Mouse (Mus musculus) intestine, embryonic 14.5 days (tissue): ENCODE measurements around the gene Cst11. TPM values are rescaled to one million over a fixed set of nuclear protein-coding genes. Genes with fewer than 3 reads are reported as not detected.

Experiments
- ATAC-seq: fragments of 200-750 bp; cut with Nextera tagmentation; replicated peaks from 2 replicates; pipeline ENCODE4 v1.8.0; 2017; ENCODE audit warnings: low read depth, moderate number of reproducible peaks, moderate TSS enrichment, moderate library complexity; ENCODE audit not compliant: low FRiP score, low TSS enrichment
- DNase-seq: peaks from one replicate; pipeline ENCODE4 v3.0.0-alpha.2; 2018; ENCODE audit warnings: low spot score
- H3K27ac ChIP-seq: fragments of 300-500 bp; sonication (generic); 2 replicates; pipeline ENCODE4 v1.5.1; 2014; ENCODE audit warnings: low read depth, mild to moderate bottlenecking, control low read depth
- H3K27me3 ChIP-seq: fragments of 300-500 bp; sonication (generic); replicated peaks from 2 replicates; pipeline ENCODE4 v1.6.1; 2014; ENCODE audit warnings: low read length, control low read depth; ENCODE audit not compliant: control insufficient read depth, insufficient read depth
- H3K36me3 ChIP-seq: fragments of 300-500 bp; sonication (generic); 2 replicates; pipeline ENCODE4 v1.6.1; 2014; ENCODE audit warnings: low read length, control low read depth; ENCODE audit not compliant: control insufficient read depth, insufficient read depth
- H3K4me1 ChIP-seq: fragments of 300-500 bp; sonication (generic); replicated peaks from 2 replicates; pipeline ENCODE4 v1.6.1; 2014; ENCODE audit warnings: low read length, control low read depth, mixed read lengths; ENCODE audit not compliant: control insufficient read depth, insufficient read depth
- H3K4me2 ChIP-seq: fragments of 300-500 bp; sonication (generic); 2 replicates; pipeline ENCODE4 v1.6.1; 2014; ENCODE audit warnings: low read length
- H3K4me3 ChIP-seq: fragments of 300-500 bp; sonication (generic); 2 replicates; pipeline ENCODE4 v1.5.1; 2014; ENCODE audit warnings: low read depth, low read length, control low read depth, mixed read lengths
- H3K9ac ChIP-seq: fragments of 300-500 bp; sonication (generic); 2 replicates; pipeline ENCODE4 v1.6.1; 2014; ENCODE audit warnings: mild to moderate bottlenecking, low read length
- H3K9me3 ChIP-seq: fragments of 300-500 bp; sonication (generic); 2 replicates; pipeline ENCODE4 v1.6.1; 2016; ENCODE audit warnings: low read length, control low read depth; ENCODE audit not compliant: control insufficient read depth
- WGBS: fragments of 180-500 bp; shearing (Covaris S2); extraction: QIAGEN DNeasy Blood & Tissue Kit; methylation state at CpG from one replicate; pipeline ENCODE4 v1.1.7; 2014; 5-methylcytosine and 5-hydroxymethylcytosine counted together
- polyA plus RNA-seq: library from polyadenylated mRNA; unstranded; fragments of >200 nt; fragmentation: Nextera tagmentation; extraction: Ambion mirVana; gene quantifications from 2 replicates; pipeline ENCODE4 v1.2.1, GENCODE M21; 2014

Gene Cst11
- polyA plus RNA-seq, 1 experiment from 2014 or later = not detected

DNA sequence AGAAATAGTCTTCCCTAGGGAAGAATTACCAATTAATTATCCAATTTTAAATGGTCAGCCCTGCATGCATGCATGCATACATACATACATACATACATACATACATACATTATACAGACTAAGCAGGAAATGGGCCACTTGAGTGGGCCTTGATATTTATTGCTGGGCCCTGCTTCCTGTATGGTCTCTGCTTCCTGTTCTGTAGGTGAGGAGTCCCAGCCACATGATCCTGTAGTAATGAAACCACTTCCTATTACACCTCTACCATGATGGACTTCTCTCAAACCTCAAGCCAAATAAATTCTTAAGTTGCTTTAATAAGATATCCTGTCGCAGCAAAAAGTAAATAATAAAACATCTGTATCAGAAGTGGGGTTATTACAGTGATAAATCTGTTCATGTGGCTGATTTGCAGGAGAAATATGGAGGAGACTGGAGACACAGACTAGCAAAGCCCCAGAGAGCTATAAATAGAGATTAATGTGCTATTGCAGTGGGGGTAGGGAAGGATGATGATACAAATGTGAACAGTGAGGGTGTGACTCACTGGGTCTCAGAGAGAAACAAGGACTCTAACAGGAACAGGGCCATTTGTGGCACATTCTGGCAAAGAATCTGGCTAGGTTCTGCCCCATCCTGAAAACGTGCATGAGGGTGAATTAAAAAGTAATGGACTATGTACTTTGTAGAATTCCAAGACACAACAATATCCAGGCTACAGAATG is 51.9 kb downstream of the Cst11 start:
- H3K36me3 ChIP-seq = no peaks in the 10 kb centered on the region
- no peaks in the 10 kb centered on the region for H3K4me1 ChIP-seq
- no peaks in the 10 kb centered on the region for H3K9me3 ChIP-seq
- no peak for ATAC-seq
- H3K4me2 ChIP-seq = no peak overlapping the region
- H3K9ac ChIP-seq = no peak overlapping the region
- H3K4me3 ChIP-seq = no peak overlapping the region
- no peak overlapping the region for H3K27ac ChIP-seq
- DNase-seq = no peak
- 70% methylated on average over 2 of the region's 2 CpGs for WGBS
- H3K27me3 ChIP-seq = no peaks in the 10 kb centered on the region

Other genes with a start within 250 kb of the Cst11 start
- 88.9 and 104 TPM in 2 replicates for gene Nxt1, start 98.9 kb downstream of the Cst11 start, polyA plus RNA-seq
- 17.9 and 21.6 TPM in 2 replicates for gene Gzf1, start 90.5 kb downstream of the Cst11 start, polyA plus RNA-seq
- gene Napb, start 39.0 kb downstream of the Cst11 start, polyA plus RNA-seq = 5.5 and 7.6 TPM in 2 replicates
- gene Cstl1, start 21.1 kb downstream of the Cst11 start, polyA plus RNA-seq = not detected in 2 replicates
- not detected in 2 replicates for gene 8030411F24Rik, start 10.5 kb upstream of the Cst11 start, polyA plus RNA-seq
- gene Cst12, start 17.9 kb upstream of the Cst11 start, polyA plus RNA-seq = 0.36 and 0.49 TPM in 2 replicates
- gene Cst8, start 27.3 kb upstream of the Cst11 start, polyA plus RNA-seq = not detected in 2 replicates
- not detected in 2 replicates for gene Cst13, start 48.6 kb upstream of the Cst11 start, polyA plus RNA-seq
- gene Cst9, start 63.6 kb upstream of the Cst11 start, polyA plus RNA-seq = not detected in 2 replicates
- not detected in 2 replicates for gene 9230104L09Rik, start 93.5 kb upstream of the Cst11 start, polyA plus RNA-seq
- gene Cst3, start 104.2 kb upstream of the Cst11 start, polyA plus RNA-seq = 404 and 423 TPM in 2 replicates
- gene Gm1330, start 231.8 kb upstream of the Cst11 start, polyA plus RNA-seq = not detected in 2 replicates
- gene Gm10750, start 245.7 kb upstream of the Cst11 start, polyA plus RNA-seq = not detected in 2 replicates